Mouse (Mus musculus) liver, postnatal 0 days (tissue): ENCODE data around the gene Hyls1.

Experiments used
- CTCF ChIP-seq: sonication (generic); IDR thresholded peaks from 2 replicates; pipeline ENCODE4 v1.5.1; 2016; ENCODE audit warnings: antibody characterized with exemption, low read depth
- EP300 ChIP-seq: IDR thresholded peaks from 2 replicates; pipeline ENCODE4 v1.6.1; 2016; ENCODE audit warnings: antibody characterized with exemption, low read depth, mild to moderate bottlenecking

DNA sequence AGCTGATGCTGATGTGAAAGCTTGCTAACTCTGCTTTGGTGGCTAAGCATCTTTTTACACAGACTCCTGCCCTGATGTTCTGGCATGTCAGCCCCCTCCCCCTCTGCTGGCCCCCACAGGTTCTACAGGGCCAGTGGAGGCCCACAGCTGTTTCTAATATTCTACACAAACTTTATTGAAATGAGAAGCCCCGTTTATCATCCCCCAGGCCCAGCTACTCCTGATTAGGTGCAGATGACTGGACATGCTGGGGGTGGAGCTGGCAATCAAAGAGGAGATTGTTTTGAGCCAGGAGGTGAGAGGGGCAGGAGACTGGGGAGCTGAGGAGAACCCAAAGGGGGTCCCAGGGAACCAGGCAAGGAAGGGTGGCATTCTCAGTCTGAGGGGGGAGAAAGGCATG lies 40.4 kb downstream of the Hyls1 start:
- TF ChIP-seq EP300 (no peak), CTCF (no peak)
